Mouse (Mus musculus) bone marrow macrophage, adult 2 months (primary cell): ENCODE results near the gene Ppm1e. TPM values are rescaled to one million over a fixed set of nuclear protein-coding genes. Genes with fewer than 3 reads are reported as not detected.

Source experiments
- H3K27ac ChIP-seq: 2 replicates; pipeline ENCODE4 v1.5.1; 2012; ENCODE audit warnings: low read depth, low read length; ENCODE audit not compliant: insufficient read depth
- H3K4me1 ChIP-seq: 2 replicates; pipeline ENCODE4 v1.6.1; 2012; ENCODE audit warnings: low read length; ENCODE audit not compliant: control insufficient read depth, insufficient read depth
- H3K4me3 ChIP-seq: 2 replicates; pipeline ENCODE4 v1.5.1; 2012; ENCODE audit warnings: mild to moderate bottlenecking, low read length, moderate library complexity; ENCODE audit not compliant: insufficient read depth
- CTCF ChIP-seq: IDR thresholded peaks from 2 replicates; pipeline ENCODE4 v1.5.1; 2012; ENCODE audit warnings: low read depth, mild to moderate bottlenecking, low read length, moderate library complexity
- POLR2A ChIP-seq: IDR thresholded peaks from 2 replicates; pipeline ENCODE4 v1.6.1; 2012; ENCODE audit warnings: mild to moderate bottlenecking, low read depth, low read length, borderline replicate concordance
- polyA plus RNA-seq: library from polyadenylated mRNA; stranded (reverse); fragments of >200 nt; gene quantifications from 2 replicates; pipeline ENCODE4 v1.2.4, GENCODE M21; 2012; ENCODE audit not compliant: missing spikeins, insufficient read depth, insufficient read length

Gene Ppm1e
- polyA plus RNA-seq: 0.15 TPM in 1 of 2 replicates, not detected in the other

DNA sequence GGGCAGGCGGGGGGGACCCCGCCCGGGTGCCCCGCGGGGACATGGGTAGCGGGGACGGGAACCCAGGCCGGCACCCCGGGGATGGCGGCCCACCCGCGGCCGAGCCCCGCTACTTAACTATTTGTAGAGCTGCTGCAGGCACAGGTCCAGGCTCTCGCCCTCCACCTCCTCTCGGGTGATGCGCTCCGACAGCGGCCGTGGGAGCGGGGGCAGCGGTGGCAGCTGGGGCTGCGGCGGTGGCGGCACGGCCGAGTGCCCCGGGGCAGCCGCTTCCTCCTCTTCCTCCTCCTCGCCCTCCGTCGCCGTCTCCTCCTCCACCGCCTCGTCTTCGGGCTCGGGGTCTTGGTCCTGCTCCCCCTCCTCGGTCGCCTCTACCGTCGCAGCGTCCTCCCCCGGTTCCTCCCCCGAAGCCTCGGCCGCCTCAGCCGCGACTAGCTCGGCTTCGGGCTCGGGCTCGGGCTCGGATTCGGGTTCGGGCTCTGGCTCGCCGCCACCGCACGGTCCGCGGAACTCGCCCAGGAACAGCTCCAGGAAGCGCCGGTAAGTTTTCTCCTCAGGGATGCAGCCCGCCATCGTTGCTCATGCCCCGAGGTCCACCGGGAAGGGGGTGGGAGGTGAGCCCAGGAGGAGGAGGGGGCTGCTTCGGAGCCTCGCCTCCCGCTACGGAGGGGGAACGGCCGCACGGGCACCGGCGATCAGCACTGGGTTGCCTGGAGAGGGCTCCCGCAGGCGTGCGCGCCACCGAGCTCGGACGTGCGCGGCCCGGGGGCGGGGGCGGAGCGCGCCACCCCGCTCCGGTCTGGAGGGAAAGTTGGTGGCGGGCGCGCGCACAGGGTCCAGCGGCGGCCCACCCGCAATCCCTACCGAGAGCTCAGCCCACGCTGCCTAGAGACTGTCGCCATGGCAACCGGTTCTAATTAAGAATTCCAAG, at the start of gene Ppm1e:
Ppm1e (minus strand) TSS at position 693 of the 931 bp plus-strand sequence.
- Histone ChIP-seq H3K27ac (no peak within 1 kb of the TSS), H3K4me1 (peaks cover 2% of the 10 kb centered on the region), H3K4me3 (peak within 1 kb of the TSS; percentile 92)
- TF ChIP-seq POLR2A: no peak
- no peak for TF ChIP-seq CTCF

DNA sequence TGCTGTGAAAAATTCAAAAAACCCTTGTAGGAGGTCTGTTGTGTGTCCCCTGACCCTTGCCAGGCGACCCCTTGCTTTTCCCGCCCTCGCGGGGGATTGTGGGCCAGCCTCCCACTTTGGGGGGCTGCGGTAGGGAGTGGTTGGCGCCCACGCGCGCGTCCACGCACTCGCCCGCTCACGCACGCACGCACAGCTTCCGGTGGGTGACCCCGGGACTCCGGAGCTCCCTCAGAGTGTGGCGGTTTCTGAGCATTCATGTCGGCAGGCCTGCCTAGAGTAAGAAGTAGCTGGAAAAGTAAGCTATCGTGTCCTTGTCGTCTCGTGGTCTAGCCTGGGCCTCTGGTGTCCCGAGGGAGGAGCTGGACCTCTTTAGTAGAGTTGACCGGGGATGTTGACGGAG, 46.1 kb upstream of the Ppm1e start, which contains the start of the genes Rad51c and Tex14:
Rad51c (minus strand) TSS at position 79 of the 400 bp plus-strand sequence.
Tex14 (plus strand) TSS at position 190 of the 400 bp plus-strand sequence.
- no peak for TF ChIP-seq POLR2A
- no peak for TF ChIP-seq CTCF
- H3K4me3 ChIP-seq: peak within 1 kb of the TSS; percentile 96
- peaks cover 4% of the 10 kb centered on the region for H3K4me1 ChIP-seq
- H3K27ac ChIP-seq: peak within 1 kb of the TSS; percentile 70

DNA sequence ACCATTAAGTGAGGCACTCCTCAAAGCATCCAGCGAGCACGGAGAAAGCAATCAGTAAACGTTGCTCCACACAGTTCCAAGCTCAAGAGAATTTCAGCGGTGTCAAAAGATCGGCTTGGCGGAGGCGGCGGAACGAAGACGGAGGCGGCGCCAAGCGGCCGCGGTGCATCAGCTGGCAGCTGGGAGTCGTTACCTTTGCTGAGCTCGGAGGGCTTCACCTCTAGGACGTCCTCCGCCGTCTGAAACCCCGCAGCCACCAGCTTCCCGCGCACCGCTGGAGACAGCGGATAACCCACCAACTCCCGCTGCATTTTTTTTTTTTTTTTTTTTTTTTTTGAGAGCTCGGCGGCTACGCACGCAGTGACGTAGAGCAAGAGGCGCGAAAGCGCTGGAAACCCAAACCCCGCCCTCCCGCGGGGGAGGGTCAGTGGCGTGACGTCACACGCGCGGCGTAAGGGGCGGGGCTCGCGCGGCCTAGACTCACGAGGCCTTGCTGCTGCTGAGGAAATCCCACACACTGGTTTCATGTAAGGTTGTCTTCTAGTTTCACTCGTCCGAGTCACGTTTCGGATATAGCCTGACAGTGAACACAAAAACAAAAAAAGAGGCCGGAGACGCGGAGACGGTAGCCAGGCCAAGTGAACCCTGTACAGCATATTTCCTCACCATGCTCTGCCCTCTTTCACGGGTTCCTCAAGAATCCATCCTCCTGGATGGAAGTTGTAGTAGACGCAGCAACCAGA, 45.5 kb upstream of the Ppm1e start:
- H3K27ac ChIP-seq: peak overlapping the region; percentile 70
- TF ChIP-seq POLR2A (no peak), CTCF (no peak)
- peaks cover 4% of the 10 kb centered on the region for H3K4me1 ChIP-seq
- H3K4me3 ChIP-seq: peak overlapping the region; percentile 96

DNA sequence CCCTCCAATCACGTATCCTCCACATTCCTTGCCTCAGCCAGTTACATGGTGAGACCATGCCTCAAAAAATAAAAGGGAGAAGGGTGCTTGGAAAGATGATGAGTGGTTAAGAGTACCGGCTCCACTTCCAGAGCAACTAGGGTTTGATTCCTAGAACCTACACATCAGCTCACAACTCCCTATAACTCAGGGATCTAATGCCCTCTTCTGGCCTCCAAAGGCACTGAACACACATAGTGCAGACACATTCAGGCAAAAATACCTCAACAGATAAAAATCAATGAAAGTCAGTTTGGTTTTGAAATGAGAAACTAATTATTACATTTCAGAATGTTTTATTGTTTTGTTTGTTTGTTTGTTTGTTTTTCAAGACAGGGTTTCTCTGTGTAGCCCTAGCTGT, 39.6 kb upstream of the Ppm1e start:
- Histone ChIP-seq H3K4me3 (no peak overlapping the region), H3K27ac (no peak overlapping the region), H3K4me1 (no peaks in the 10 kb centered on the region)
- no peak for TF ChIP-seq CTCF
- TF ChIP-seq POLR2A: no peak

DNA sequence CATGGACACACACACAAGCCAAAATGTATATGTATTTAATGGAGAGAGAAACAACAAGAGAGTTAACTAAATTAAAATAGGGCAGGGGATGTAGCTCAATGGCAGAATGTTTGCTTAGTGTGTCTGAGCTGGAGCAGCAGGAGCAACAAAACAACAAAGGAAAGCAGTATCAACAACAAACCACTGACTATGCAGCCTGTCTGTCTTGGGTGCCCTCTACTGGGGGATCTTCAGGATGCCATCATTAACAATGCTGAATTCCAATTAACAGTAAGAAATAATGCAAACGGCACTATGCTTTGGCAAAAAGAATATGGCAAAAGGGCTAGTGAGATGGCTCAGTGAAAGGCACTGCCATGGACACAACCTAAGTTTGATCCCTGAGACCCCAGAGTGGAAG, 35.0 kb upstream of the Ppm1e start:
- TF ChIP-seq CTCF: no peak
- no peak for TF ChIP-seq POLR2A
- Histone ChIP-seq H3K27ac (no peak overlapping the region), H3K4me1 (no peaks in the 10 kb centered on the region), H3K4me3 (no peak overlapping the region)

DNA sequence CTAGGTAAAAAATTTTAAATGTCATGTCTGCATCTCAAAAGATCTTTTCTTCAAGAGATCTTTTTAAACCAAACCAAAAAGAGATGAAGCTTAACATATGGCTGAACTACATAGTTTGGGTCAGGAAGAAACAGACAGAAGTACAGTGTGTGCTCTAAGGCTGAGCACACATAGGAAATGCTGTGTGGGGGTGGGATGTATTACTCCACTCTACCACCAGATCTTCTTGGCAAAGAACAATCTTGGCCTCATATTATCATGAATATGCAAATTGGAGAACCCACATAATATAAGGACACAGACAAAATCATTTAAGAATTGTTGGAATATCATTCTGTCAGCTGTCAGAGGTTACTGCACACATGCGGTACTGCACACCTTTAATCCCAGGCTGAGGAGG, 26.9 kb upstream of the Ppm1e start:
- no peak for TF ChIP-seq CTCF
- TF ChIP-seq POLR2A: no peak

DNA sequence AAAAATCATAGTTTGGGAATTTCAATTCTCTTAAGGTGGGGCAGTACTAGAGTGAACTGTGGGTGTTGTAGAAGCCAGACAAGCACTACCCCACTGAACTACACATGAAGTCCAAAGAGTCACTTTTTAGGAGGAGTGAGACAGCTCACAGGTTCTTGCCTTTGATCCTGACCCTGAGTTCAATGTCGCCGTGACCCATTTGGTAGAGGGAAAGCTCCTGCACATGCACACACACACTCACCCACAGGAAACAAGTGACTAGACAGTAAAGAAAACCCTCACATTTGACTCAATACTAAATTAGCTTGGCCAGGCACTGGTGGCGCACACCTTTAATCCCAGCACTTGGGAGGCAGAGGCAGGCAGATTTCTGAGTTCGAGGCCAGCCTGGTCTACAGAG, 25.7 kb upstream of the Ppm1e start:
- TF ChIP-seq CTCF (no peak), POLR2A (no peak)
- Histone ChIP-seq H3K4me3 (no peak overlapping the region), H3K27ac (no peak overlapping the region), H3K4me1 (no peaks in the 10 kb centered on the region)

More for the DNA sequence above, 26.9 kb upstream of the Ppm1e start:
- Histone ChIP-seq H3K4me3 (no peak overlapping the region), H3K27ac (no peak overlapping the region), H3K4me1 (no peaks in the 10 kb centered on the region)

DNA sequence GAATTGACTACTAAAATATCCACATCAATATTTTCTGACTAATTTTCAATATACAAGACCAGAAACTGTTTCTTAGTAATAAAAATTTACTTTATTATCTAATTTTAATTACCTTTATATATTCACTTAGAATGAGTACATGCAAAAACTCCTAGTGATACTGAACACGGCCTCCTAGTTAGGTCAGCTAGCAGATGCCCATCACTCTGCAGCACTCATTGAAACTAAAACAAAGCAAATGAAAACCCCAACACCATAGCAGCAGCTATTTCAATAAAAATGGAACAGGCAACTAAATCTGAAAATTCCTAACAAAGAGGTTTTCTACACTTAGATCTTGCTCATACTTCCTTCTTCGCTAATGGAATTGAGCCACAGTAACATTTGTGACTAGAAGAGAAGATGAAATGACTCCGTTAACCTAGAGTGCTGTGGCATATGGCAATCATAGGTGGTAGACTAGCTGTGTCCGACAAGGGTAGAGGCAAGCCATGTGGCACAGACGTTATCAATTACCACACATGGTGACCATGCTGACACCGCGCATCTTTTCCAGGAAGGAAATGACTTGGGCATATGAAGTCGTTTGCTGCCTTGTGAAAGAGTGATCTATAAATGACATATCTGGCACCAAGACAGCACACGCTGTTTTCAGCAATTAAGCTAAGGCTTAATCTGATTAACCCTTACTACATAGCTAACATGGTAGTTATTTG, 9.2 kb upstream of the Ppm1e start:
- peaks cover 15% of the 10 kb centered on the region for H3K4me1 ChIP-seq
- no peak overlapping the region for H3K4me3 ChIP-seq
- no peak overlapping the region for H3K27ac ChIP-seq
- TF ChIP-seq POLR2A (no peak), CTCF (no peak)

DNA sequence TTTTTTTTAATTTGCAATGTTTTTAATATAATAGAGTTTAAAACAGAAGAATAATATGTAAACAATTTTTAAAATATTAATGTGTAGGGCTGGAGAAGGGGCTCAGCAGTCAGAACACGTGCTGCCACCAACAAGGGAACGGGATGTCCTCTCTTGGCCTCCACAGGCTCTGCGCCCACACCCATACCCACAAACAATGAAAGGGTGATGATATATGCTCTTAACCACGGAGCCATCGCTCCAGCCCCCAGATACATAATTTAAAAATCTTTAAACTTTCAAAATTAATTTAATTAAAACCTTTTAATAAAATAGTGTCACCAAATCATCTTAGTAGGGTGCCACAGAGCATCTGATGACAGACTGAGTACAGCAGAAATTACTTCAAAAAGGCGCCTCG, 8.2 kb upstream of the Ppm1e start:
- H3K4me3 ChIP-seq: no peak overlapping the region
- H3K4me1 ChIP-seq: peaks cover 10% of the 10 kb centered on the region
- no peak for TF ChIP-seq POLR2A
- no peak for TF ChIP-seq CTCF
- no peak overlapping the region for H3K27ac ChIP-seq
